Mouse (Mus musculus) myocyte (in vitro differentiated cells): ENCODE measurements around the gene Zfyve27. TPM values are rescaled to one million over a fixed set of nuclear protein-coding genes. Genes with fewer than 3 reads are reported as not detected.

Experiments used
- H3K27me3 ChIP-seq: one replicate; pipeline ENCODE4 v1.6.1; 2011; ENCODE audit not compliant: control insufficient read depth, insufficient read depth, insufficient read length
- H3K36me3 ChIP-seq: one replicate; pipeline ENCODE4 v1.6.1; 2011; ENCODE audit not compliant: control insufficient read depth, insufficient read depth
- H3K4me2 ChIP-seq: one replicate; pipeline ENCODE4 v1.6.1; 2011; ENCODE audit warnings: low read depth, control low read depth
- H3K4me3 ChIP-seq: one replicate; pipeline ENCODE4 v1.5.1; 2011; ENCODE audit warnings: mild to moderate bottlenecking, control low read depth, moderate library complexity
- H3K79me2 ChIP-seq: one replicate; pipeline ENCODE4 v1.6.1; 2011; ENCODE audit not compliant: control insufficient read depth, insufficient read depth
- H3ac ChIP-seq: one replicate; pipeline ENCODE4 v1.6.1; 2011; ENCODE audit not compliant: control insufficient read depth, insufficient read length
- CEBPB ChIP-seq: IDR thresholded peaks from 2 replicates; pipeline ENCODE4 v1.6.1; 2011; ENCODE audit warnings: mild to moderate bottlenecking, moderate library complexity; ENCODE audit not compliant: poor library complexity, insufficient read depth, severe bottlenecking
- E2F4 ChIP-seq: IDR thresholded peaks from one replicate; pipeline ENCODE4 v1.6.1; 2011; ENCODE audit warnings: mild to moderate bottlenecking, control low read depth, moderate library complexity; ENCODE audit not compliant: insufficient read depth
- MAX ChIP-seq: IDR thresholded peaks from one replicate; pipeline ENCODE4 v1.6.1; 2011; ENCODE audit warnings: low read depth, mild to moderate bottlenecking, control low read depth
- MYOD1 ChIP-seq, 3 experiments: IDR thresholded peaks; one replicate each; pipeline ENCODE4 v1.6.1; 2011; ENCODE audit warnings: control low read depth in 2 of 3, low read depth in 2 of 3, mild to moderate bottlenecking in 2 of 3, moderate library complexity in 1 of 3; ENCODE audit not compliant: insufficient read length in 2 of 3, control insufficient read depth in 1 of 3
- MYOG ChIP-seq, 3 experiments: IDR thresholded peaks; one replicate each; pipeline ENCODE4 v1.6.1; 2011; ENCODE audit warnings: control low read depth in 2 of 3, low read depth in 2 of 3, mild to moderate bottlenecking in 2 of 3; ENCODE audit not compliant: insufficient read length in 2 of 3, control insufficient read depth in 1 of 3, insufficient read depth in 1 of 3
- POLR2A ChIP-seq: IDR thresholded peaks from one replicate; pipeline ENCODE4 v1.6.1; 2011; ENCODE audit warnings: low read depth, mild to moderate bottlenecking, control low read depth, moderate library complexity; ENCODE audit not compliant: insufficient read length
- POLR2AphosphoS2 ChIP-seq: IDR thresholded peaks from one replicate; pipeline ENCODE4 v1.6.1; 2011; ENCODE audit warnings: low read depth, control low read depth; ENCODE audit not compliant: insufficient read length
- REST ChIP-seq: IDR thresholded peaks from one replicate; pipeline ENCODE4 v1.6.1; 2011; ENCODE audit warnings: mild to moderate bottlenecking, control low read depth, moderate library complexity; ENCODE audit not compliant: insufficient read depth, insufficient read length
- SRF ChIP-seq: IDR thresholded peaks from one replicate; pipeline ENCODE4 v1.6.1; 2011; ENCODE audit warnings: low read depth; ENCODE audit not compliant: control insufficient read depth, insufficient read length
- TCF12 ChIP-seq: IDR thresholded peaks from one replicate; pipeline ENCODE4 v1.6.1; 2011; ENCODE audit warnings: mild to moderate bottlenecking, control low read depth; ENCODE audit not compliant: poor library complexity, insufficient read depth, severe bottlenecking
- TCF3 ChIP-seq: IDR thresholded peaks from one replicate; pipeline ENCODE4 v1.6.1; 2011; ENCODE audit warnings: low read depth, control low read depth; ENCODE audit not compliant: insufficient read length
- USF1 ChIP-seq: IDR thresholded peaks from one replicate; pipeline ENCODE4 v1.6.1; 2011; ENCODE audit warnings: low read depth, mild to moderate bottlenecking, control low read depth, moderate library complexity
- polyA plus RNA-seq: library from polyadenylated mRNA; unstranded; fragments of >200 nt; fragmentation: generic; extraction: Trizol; gene quantifications from one replicate; pipeline ENCODE4 v1.2.1, GENCODE M21; 2012; ENCODE audit warnings: missing spikeins

Gene Zfyve27
- polyA plus RNA-seq, 1 experiment: 22.4 TPM

- Histone ChIP-seq H3K27me3 (no peaks in the 10 kb centered on the region), H3K4me3 (no peak overlapping the region), H3K36me3 (no peaks in the 10 kb centered on the region), H3K79me2 (peaks cover 14% of the 10 kb centered on the region), H3ac (no peak overlapping the region), H3K4me2 (peak overlapping the region; percentile 66)
- TF ChIP-seq REST: no peak
- TF ChIP-seq MAX: no peak
- no peak for TF ChIP-seq POLR2AphosphoS2
Measured at GRCm38 (mm10) chr19:42144541-42145167, 19.1 kb upstream of the Zfyve27 start.

DNA sequence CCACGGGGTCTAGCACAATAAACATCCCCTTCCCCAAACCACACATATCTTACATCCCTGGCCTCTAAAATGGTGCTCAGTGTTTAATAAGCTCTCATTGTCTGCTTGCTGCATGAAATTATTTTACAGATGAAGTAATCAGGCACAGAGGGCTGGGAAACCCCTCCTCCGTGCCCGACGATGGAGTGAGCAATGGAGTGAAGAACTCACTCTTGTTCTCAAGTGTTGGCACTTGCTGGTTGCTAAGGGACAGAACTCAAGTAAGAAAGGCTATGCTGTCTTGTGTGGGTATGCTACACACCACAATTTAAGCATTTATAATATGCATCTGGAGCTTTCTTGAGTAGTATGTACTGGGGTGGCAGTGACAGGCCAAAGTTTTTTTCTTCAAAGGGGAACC lies 18.5 kb upstream of the Zfyve27 start:
- Histone ChIP-seq H3K27me3 (no peaks in the 10 kb centered on the region), H3ac (no peak overlapping the region), H3K4me2 (no peak overlapping the region), H3K79me2 (peaks cover 14% of the 10 kb centered on the region), H3K36me3 (no peaks in the 10 kb centered on the region), H3K4me3 (no peak overlapping the region)
- TF ChIP-seq POLR2AphosphoS2 (no peak), TCF12 (no peak), SRF (no peak), MYOG (IDR thresholded peaks at IDR 0.05; ENCODE audit: control insufficient read depth in 1 of 3, insufficient read depth in 1 of 3, insufficient read length in 2 of 3, low read depth in 2 of 3) (no peak), CEBPB (no peak), TCF3 (no peak), POLR2A (no peak), E2F4 (no peak), MYOD1 (IDR thresholded peaks at IDR 0.05; ENCODE audit: control insufficient read depth in 1 of 3, insufficient read length in 2 of 3, low read depth in 2 of 3) (no peak), MAX (no peak), USF1 (no peak), REST (no peak)

DNA sequence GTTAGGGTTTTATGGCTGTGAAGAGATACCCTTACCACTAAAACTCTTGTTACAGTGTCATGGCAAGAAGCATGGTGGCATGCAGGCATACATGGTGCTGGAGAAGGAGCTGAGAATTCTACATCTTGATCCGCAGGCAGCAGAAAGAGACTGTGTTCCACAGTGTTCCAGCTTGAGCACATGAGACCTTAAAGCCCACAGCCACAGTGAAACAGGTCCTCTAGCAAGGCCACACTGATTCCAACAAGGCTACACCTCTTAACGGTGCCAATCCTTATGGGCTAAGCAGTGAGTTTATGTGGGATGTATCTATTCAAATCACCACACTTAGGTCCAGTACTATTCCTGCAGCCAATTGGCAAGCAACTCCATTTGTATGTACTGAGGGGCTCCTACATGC lies 18.0 kb upstream of the Zfyve27 start:
- H3K79me2 ChIP-seq: peaks cover 14% of the 10 kb centered on the region
- TF ChIP-seq E2F4 (no peak), POLR2A (no peak), MYOD1 (IDR thresholded peaks at IDR 0.05; ENCODE audit: control insufficient read depth in 1 of 3, insufficient read length in 2 of 3, low read depth in 2 of 3) (no peak), MYOG (IDR thresholded peaks at IDR 0.05; ENCODE audit: control insufficient read depth in 1 of 3, insufficient read depth in 1 of 3, insufficient read length in 2 of 3, low read depth in 2 of 3) (no peak), REST (no peak), TCF12 (no peak), SRF (no peak), USF1 (no peak), MAX (no peak), TCF3 (no peak), CEBPB (no peak)
- H3K4me3 ChIP-seq: no peak overlapping the region
- no peak overlapping the region for H3K4me2 ChIP-seq
- no peaks in the 10 kb centered on the region for H3K27me3 ChIP-seq
- no peak overlapping the region for H3ac ChIP-seq
- no peaks in the 10 kb centered on the region for H3K36me3 ChIP-seq

DNA sequence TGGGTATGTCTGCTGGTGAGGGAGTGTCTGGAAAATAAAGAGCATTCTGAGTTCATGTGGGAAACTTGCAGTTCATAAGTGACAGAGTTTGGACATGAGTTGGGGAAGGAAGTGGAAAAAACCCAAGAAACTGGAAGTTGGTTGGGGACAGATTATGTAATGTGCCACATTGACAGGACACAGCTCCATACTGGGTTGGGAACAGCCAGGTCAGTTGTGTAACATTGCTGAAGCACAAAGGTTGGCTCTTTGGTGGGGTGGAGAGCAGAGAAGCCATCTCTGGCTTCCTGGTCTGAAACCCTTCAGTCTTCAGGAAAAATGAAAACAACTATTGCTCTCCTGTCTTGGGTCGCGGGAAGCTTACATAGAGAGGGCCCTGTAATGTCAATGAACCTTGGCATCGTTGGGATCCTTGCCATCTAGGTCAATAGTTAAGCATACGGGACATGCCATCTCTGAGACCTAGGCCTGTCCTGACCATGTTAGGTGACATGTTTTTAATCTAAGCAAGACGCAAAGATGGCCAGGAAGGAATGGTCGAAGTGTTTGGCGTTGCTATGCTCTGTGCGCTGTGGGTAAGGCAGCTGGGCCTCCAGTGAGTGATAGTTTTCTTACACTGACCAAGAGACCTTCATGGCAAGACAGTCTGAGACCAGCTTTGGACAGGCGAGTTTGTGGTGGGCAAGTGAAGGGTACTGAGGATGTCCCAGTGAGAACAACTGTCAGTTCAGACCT lies 17.3 kb upstream of the Zfyve27 start:
- Histone ChIP-seq H3ac (no peak overlapping the region), H3K79me2 (peaks cover 14% of the 10 kb centered on the region), H3K36me3 (peaks cover under 1% of the 10 kb centered on the region), H3K4me2 (peak overlapping the region; percentile 55), H3K27me3 (no peaks in the 10 kb centered on the region), H3K4me3 (peak overlapping the region; percentile 74)
- TF ChIP-seq SRF: no peak
- no peak for TF ChIP-seq MYOG (IDR thresholded peaks at IDR 0.05; ENCODE audit: control insufficient read depth in 1 of 3, insufficient read depth in 1 of 3, insufficient read length in 2 of 3, low read depth in 2 of 3)
- TF ChIP-seq TCF3: no peak
- TF ChIP-seq POLR2AphosphoS2: no peak
- TF ChIP-seq CEBPB: no peak
- TF ChIP-seq REST: no peak
- no peak for TF ChIP-seq MYOD1 (IDR thresholded peaks at IDR 0.05; ENCODE audit: control insufficient read depth in 1 of 3, insufficient read length in 2 of 3, low read depth in 2 of 3)
- TF ChIP-seq MAX: no peak
- TF ChIP-seq E2F4: no peak
- no peak for TF ChIP-seq USF1
- no peak for TF ChIP-seq POLR2A
- no peak for TF ChIP-seq TCF12
